Mouse (Mus musculus) C2C12 (cell line): Measurements from ENCODE around the gene Zfp978.
"Not testable (repeated sequence)": the region's sequence is repeated elsewhere in the genome, so short reads cannot be mapped to it uniquely, and the experiment has no call there.

Source experiments
- CEBPB ChIP-seq: IDR thresholded peaks from one replicate; pipeline ENCODE4 v1.6.1; 2011; ENCODE audit warnings: low read depth, mild to moderate bottlenecking, control low read depth, moderate library complexity
- CTCF ChIP-seq: IDR thresholded peaks from one replicate; pipeline ENCODE4 v1.5.1; 2011; ENCODE audit not compliant: control insufficient read depth, insufficient read depth, insufficient read length
- MAX ChIP-seq: IDR thresholded peaks from one replicate; pipeline ENCODE4 v1.6.1; 2011; ENCODE audit warnings: mild to moderate bottlenecking, control low read depth
- USF1 ChIP-seq: IDR thresholded peaks from one replicate; pipeline ENCODE4 v1.6.1; 2011; ENCODE audit warnings: low read depth, mild to moderate bottlenecking, control low read depth, moderate library complexity

DNA sequence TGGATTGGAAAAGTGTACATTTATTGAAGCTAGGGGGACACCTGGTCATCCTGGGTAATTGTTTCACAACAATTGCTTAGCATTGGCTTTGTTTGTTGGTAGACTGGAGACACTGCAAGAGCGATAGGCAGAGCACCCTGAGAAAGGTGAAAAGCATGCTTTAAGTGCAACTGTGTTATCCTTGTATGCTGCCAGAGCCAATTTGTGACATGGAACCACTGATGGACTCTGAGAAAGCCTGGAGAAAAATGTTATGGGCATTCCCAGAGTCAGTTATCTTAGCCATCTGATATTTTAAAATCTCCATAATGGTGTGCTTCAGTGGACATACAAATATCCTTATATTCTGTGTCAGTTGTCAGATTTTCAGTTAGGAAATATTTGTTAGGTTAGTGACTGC lies 60.2 kb downstream of the Zfp978 start:
- not testable (repeated sequence) for TF ChIP-seq CTCF, CEBPB, USF1, MAX
